Mouse (Mus musculus): ENCODE results near the gene Eif5b. TPM values are rescaled to one million over a fixed set of nuclear protein-coding genes. Genes with fewer than 3 reads are reported as not detected.

Gene Eif5b
- 17.8 and 19.8 TPM in 2 replicates for polyA plus RNA-seq (2021; fragmentation: Nextera tagmentation)
- long read RNA-seq, experiment 1, partial matches to known transcripts, result 47 of 47 reads
- long read RNA-seq, experiment 1, other reads (novel, unspliced or antisense), result 0 of 47 reads
- long read RNA-seq, experiment 2, partial matches to known transcripts, result 55 of 57 reads
- long read RNA-seq, experiment 2, other reads (novel, unspliced or antisense), result 2 of 57 reads

DNA sequence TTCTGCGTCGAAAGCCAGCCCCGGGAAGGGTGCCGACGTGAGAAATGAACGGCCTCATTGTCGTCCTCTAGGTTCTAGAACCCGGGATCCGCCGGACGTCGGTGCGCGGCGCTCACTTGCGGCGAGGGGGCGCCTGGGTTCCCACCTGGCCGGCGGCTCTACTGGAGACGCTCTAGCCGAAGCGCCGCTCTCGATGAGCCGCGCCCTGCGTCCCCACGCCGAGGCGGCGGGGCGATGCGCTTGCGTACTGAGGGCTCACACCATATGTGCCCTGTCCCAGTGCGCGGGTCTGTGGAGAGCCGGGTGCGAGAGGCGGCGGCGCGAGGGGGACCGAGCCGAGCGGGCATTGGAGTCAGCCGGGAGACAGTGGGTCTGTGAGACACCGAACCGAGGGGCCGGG is at the start of gene Eif5b, which contains the start of gene Txndc9:
Gene Eif5b (plus strand): TSS at position 144 of the 400 bp plus-strand sequence.
Gene Txndc9 (minus strand): TSS at position 27 of the 400 bp plus-strand sequence.

DNA sequence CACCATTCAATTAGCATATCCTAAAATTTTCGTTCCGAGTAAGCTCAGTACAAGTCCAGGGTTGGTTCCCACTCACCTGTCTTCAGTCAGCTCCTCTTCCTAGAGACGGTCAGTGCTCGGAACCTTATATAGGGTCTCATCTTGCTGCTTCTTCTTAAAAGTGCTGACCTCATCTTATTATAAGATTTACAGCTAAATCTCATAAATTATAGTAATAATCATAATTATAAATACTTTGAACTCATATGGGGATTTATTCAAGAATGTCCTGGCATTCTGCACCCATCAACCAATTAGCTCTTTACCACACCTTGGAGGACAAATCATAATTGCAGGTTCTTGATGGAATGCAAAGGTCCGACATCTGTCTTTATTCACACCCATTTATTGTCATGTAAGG is 40.2 kb upstream of the Eif5b start, which contains the start of gene Lyg1:
Gene Lyg1 (minus strand): TSS at position 101 of the 400 bp plus-strand sequence.

Other genes starting within 250 kb of the Eif5b start
- gene Tsga10, start 131.6 kb upstream of the Eif5b start, polyA plus RNA-seq (2021; fragmentation: Nextera tagmentation), result 4.3 and 5.7 TPM in 2 replicates
- gene Lipt1, start 126.3 kb upstream of the Eif5b start, polyA plus RNA-seq (2021; fragmentation: Nextera tagmentation), result 5.6 and 6.1 TPM in 2 replicates
- 8.1 and 10.9 TPM in 2 replicates for gene Mitd1, start 107.6 kb upstream of the Eif5b start, polyA plus RNA-seq (2021; fragmentation: Nextera tagmentation)
- gene Mrpl30, start 107.5 kb upstream of the Eif5b start, polyA plus RNA-seq (2021; fragmentation: Nextera tagmentation), result 293 and 313 TPM in 2 replicates
- gene Lyg2, start 81.5 kb upstream of the Eif5b start, polyA plus RNA-seq (2021; fragmentation: Nextera tagmentation), result 0.30 and 0.41 TPM in 2 replicates
- gene Lyg1, start 40.3 kb upstream of the Eif5b start, polyA plus RNA-seq (2021; fragmentation: Nextera tagmentation), result not detected in 2 replicates
- gene Txndc9, start 117 bp upstream of the Eif5b start, polyA plus RNA-seq (2021; fragmentation: Nextera tagmentation), result 75.3 and 88.8 TPM in 2 replicates
- 6.4 and 6.6 TPM in 2 replicates for gene Rev1, start 131.8 kb downstream of the Eif5b start, polyA plus RNA-seq (2021; fragmentation: Nextera tagmentation)